Mouse (Mus musculus): Measurements from ENCODE around the gene Nrp2.

DNA sequence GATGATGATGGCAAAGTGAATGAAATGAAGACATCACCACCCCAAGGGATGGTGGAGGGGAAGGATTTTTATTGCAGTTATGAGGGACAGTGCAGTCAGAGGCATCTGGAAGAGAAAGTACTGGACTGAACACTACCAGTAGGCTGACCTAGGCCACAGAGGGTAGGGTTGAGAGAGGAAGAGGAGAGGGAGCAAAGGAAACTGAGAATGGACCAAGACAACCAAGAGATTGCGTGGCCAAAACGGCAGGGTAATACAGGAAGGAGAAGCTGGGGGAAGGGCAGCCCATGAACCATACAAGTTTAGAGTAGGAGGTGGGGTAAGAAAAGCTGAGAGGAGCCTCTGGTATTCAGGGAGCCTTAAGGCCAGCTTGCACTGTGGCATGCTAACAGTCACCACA lies 23.6 kb upstream of the Nrp2 start:
- TF ChIP-seq CTCF (IDR thresholded peaks at IDR 0.05; ENCODE audit: borderline replicate concordance, insufficient read depth, low read depth, low read length) (no peak), POLR2A (IDR thresholded peaks at IDR 0.05; ENCODE audit: borderline replicate concordance, insufficient read depth, low read length) (no peak)

All from cerebellum, adult 2 months (tissue).